Mouse (Mus musculus) urinary bladder, postnatal 25 days (tissue): ENCODE results near the gene Gm10271.

ENCODE experiments used
- DNase-seq: peaks from one replicate; pipeline ENCODE4 v3.0.0; 2022; ENCODE audit warnings: low spot score

Gm10271 gene

GRCm38 (mm10) chr10:116932418-116932817 is 40.0 kb downstream of the Gm10271 start:
- no peak for DNase-seq

GRCm38 (mm10) chr10:116931497-116932179 is 40.8 kb downstream of the Gm10271 start:
- DNase-seq, result no peak

- DNase-seq, result no peak
These were observed 41.5 kb downstream of the Gm10271 start for GRCm38 (mm10) chr10:116930936-116931335.

GRCm38 (mm10) chr10:116930506-116930905 is 41.9 kb downstream of the Gm10271 start:
- DNase-seq, result no peak

GRCm38 (mm10) chr10:116928826-116929225 is 43.6 kb downstream of the Gm10271 start:
- DNase-seq, result no peak

- DNase-seq, result no peak
These were observed 45.8 kb downstream of the Gm10271 start for GRCm38 (mm10) chr10:116926428-116927113.

GRCm38 (mm10) chr10:116923651-116924495 is 48.5 kb downstream of the Gm10271 start:
- DNase-seq, result no peak

GRCm38 (mm10) chr10:116922161-116922560 is 50.2 kb downstream of the Gm10271 start:
- no peak for DNase-seq

- no peak for DNase-seq
These were observed 51.0 kb downstream of the Gm10271 start for GRCm38 (mm10) chr10:116921416-116921815.

- DNase-seq, result no peak
These were observed 51.8 kb downstream of the Gm10271 start for GRCm38 (mm10) chr10:116920641-116921040.

- DNase-seq, result no peak
These were observed 52.8 kb downstream of the Gm10271 start for GRCm38 (mm10) chr10:116919368-116920317.

GRCm38 (mm10) chr10:116916581-116916980 is 55.8 kb downstream of the Gm10271 start:
- DNase-seq, result no peak

GRCm38 (mm10) chr10:116915286-116915685 is 57.1 kb downstream of the Gm10271 start:
- no peak for DNase-seq

GRCm38 (mm10) chr10:116914586-116914985 is 57.8 kb downstream of the Gm10271 start:
- no peak for DNase-seq

- DNase-seq, result no peak
These were observed 58.6 kb downstream of the Gm10271 start for GRCm38 (mm10) chr10:116913647-116914273.

- no peak for DNase-seq
These were observed 59.6 kb downstream of the Gm10271 start for GRCm38 (mm10) chr10:116912850-116913249.

- DNase-seq, result no peak
These were observed 63.3 kb downstream of the Gm10271 start for GRCm38 (mm10) chr10:116908901-116909642.
